Mouse (Mus musculus) frontal cortex, postnatal 36 days (tissue): Measurements from ENCODE around the gene Bpifb4.

Source experiments
- DNase-seq, 2 experiments: peaks; one replicate each; pipeline ENCODE4 v3.0.0; 2022; ENCODE audit warnings: low spot score in 2 of 2

Bpifb4 gene

DNA sequence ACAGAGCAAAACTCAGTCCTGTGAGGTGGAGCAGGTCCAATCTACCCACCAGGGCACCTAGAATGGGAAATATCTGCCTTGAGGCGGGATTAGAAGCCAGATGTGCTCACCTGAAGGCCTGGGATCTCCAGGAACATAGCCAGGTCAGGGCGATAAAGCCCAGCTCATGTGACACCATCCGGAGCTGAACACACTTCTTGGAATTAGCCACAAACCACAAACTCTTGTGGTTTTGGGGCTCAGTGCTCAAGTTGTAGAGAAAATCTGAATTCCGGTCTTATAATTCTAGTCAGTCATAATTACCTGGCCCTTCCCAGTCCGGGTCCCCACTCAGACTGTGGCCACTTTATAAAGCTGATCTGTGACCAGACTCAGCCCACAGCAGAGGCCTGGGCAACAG is at the start of gene Bpifb4:
Bpifb4 (plus strand) TSS at position 370 of the 400 bp plus-strand sequence.
- no peak for DNase-seq

GRCm38 (mm10) chr2:153899111-153899510 is 38.9 kb upstream of the Bpifb4 start:
- DNase-seq = no peak

DNA sequence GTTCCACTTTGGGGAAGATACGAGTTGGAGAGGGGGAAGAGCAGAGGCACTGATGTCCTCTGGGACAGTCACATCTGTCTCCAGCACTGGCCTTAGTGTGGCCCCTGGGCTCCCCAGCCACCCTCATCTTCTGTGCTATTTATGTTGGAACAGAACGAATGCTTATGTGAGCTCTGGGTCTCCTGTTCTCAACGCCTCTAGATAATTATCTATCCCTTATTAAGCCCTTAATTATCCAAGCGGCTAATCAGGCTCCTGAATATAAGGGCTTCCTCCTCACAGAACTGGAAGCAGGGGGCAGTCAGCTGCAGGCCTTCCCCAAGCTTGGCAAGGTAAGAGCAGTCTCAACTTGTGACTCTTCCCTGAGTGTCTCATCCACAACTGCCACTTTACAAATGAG is 37.9 kb upstream of the Bpifb4 start, which contains the start of gene Bpifb6:
Bpifb6 (plus strand) TSS at position 301 of the 400 bp plus-strand sequence.
- DNase-seq = no peak

- no peak for DNase-seq
These were observed 35.3 kb upstream of the Bpifb4 start for GRCm38 (mm10) chr2:153902726-153903125.

GRCm38 (mm10) chr2:153906626-153907025 is 31.4 kb upstream of the Bpifb4 start:
- no peak for DNase-seq

DNA sequence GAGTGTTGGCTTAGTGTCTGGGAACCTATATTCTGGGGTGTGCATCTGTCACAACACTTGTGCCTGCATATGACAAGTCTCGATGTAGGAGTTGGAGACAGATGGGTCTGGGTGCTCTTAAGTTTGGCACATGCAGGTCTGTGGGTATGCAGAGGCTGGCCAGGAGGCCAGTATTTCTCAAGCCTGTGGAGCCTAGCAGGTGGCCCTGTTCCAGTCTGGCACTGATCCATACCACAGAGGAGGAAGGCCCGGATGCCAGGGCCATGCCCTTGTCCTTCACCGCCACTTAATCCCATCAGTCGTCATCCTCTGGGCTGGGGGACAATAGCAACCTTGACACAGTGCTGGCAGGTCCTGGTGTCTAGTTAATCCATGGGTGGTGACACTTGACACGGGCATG is 23.9 kb upstream of the Bpifb4 start:
- DNase-seq = peak; percentile 7 to 39

DNA sequence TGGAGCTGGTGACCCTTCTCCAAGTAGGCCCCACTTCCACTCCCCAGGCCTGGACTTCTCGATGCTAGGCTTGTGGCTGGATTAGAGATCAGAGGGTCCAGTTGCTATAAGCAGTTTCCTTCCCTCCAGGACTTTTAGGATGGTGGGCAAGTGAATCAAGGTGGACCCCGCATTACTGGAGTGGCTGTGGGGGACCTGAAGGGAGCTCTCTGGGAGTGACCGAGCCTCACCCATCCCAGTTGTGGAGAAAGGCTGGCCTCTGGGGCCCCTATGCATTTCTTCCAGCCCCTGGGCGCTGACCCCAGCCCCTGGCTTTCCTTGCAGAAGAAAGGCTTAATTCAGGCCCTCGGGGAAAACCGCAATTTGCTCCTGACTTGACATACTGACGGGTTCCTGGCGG is 20.1 kb upstream of the Bpifb4 start, which contains the start of gene Bpifb3:
Bpifb3 (plus strand) TSS at position 301 of the 400 bp plus-strand sequence.
- DNase-seq = no peak

- peak; percentile 25 to 40 for DNase-seq
These were observed 16.8 kb upstream of the Bpifb4 start for GRCm38 (mm10) chr2:153921246-153921645.

DNA sequence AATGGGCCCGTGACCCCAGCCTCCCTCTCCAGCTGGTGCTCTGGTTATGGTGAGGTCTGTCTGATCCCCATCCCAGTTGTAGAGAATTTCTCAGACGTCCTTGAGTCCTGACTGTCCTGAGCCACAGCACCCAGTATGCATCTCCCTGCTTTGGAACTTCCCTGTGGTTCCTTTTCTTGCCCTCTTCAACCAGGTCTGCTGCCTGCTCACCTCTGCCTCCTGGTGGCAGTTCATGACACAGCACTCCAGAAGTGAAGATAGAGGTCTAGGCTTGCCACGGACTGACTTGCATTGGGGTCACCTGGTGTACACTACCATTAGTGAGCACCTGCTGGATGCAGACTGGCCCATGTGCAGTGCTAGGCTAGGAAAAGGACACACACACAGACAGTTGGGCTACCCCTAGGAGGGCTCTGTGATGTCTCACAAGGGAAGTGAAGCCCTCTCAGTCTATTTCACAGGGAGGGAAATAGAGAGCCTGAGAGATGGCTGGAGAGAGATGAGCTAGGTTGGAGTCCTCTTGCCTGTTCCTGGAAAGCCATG is 8.1 kb upstream of the Bpifb4 start:
- peak; percentile 29 to 40 for DNase-seq

- DNase-seq = no peak
These were observed 6.9 kb upstream of the Bpifb4 start for GRCm38 (mm10) chr2:153931125-153931524.

GRCm38 (mm10) chr2:153933311-153933710 is 4.7 kb upstream of the Bpifb4 start:
- DNase-seq = no peak

GRCm38 (mm10) chr2:153935348-153935747 is 2.7 kb upstream of the Bpifb4 start:
- no peak for DNase-seq

GRCm38 (mm10) chr2:153943537-153943936 is 5.5 kb downstream of the Bpifb4 start:
- DNase-seq = peak; percentile 61 to 65

DNA sequence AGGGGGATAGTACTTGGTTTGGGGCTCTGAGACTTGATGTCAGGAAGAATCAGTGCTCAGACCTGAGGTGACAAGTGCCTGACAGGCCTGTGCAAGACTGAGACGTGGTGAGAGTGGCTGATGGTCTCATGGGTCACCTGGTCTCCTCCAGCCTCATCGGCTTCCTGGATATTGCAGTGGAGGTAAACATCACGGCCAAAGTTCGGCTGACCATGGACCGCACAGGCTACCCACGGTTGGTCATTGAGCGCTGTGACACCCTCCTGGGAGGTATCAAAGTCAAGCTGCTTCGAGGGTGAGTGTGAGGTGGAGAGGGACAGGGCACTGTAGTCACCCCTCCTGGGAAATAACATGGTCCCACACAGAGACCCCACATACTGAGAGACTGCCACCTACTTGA is 6.6 kb downstream of the Bpifb4 start:
- DNase-seq = no peak

DNA sequence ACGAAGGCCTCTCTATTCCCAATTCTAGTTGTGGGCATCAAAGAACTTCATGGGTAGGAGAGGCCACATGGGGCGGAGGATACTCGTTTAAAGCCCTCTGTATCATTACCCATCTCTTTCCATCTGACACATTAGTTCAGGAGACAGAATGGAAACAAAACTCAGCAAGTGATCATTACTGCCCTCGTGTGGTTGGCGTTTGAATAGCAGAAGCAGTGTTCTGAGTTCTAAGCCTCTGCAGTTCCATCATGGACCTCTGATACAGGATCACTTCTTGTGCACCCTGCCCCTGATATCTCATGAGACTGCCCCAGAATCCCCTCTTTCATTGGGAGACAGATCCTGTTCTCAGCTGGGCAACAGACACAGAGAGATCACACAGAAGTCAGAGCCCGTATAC is 14.9 kb downstream of the Bpifb4 start:
- DNase-seq = peak; percentile 59 to 85

DNA sequence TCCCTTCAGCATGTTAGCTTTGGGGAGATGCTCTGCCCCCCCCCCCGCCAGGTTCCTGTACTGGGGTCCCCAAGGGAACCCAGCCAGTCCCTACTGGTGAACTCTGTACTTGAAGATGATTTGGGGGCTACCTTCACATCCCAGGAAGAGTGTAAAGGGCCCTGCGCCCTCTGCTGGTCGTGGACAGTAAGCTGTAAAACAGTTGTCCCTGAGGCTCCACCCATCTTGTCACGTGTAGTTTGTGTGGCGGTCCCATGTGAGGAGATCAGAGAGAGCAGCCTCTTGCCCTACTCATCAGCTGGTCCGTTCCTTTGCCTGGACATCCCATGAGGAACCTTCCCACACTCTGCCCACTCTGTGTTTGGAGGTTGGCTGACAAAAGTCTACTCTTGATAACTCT is 15.8 kb downstream of the Bpifb4 start:
- DNase-seq = no peak

GRCm38 (mm10) chr2:153962821-153963331 is 24.9 kb downstream of the Bpifb4 start:
- peak; percentile 42 to 54 for DNase-seq

- peak in 1 of 2 experiments; percentile 41 for DNase-seq
These were observed 25.3 kb downstream of the Bpifb4 start for GRCm38 (mm10) chr2:153963334-153963733.

DNA sequence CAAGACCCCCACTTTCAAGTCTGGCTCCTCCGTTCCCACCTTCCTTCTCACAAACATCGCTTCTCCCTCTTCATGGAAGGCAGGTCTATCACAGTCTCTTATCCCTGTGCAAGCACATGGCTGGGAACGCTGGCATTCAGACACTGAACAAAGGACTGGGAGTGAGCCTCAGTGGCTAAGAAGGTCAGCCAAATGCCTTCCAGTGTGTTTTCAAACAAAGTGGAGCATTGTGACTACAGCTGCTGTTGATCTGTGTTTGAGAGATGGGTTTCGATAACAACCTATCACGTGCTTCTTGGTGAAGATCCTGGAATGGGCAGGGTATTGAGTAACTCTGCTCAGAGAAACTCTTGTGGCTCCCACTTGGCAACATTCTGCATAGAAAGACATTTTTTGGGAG is 32.2 kb downstream of the Bpifb4 start:
- no peak for DNase-seq

- no peak for DNase-seq
These were observed 36.6 kb downstream of the Bpifb4 start, which contains the start of gene Bpifa6 for GRCm38 (mm10) chr2:153974582-153974981. Gene Bpifa6, plus strand, starts transcription at chr2:153974945.

DNA sequence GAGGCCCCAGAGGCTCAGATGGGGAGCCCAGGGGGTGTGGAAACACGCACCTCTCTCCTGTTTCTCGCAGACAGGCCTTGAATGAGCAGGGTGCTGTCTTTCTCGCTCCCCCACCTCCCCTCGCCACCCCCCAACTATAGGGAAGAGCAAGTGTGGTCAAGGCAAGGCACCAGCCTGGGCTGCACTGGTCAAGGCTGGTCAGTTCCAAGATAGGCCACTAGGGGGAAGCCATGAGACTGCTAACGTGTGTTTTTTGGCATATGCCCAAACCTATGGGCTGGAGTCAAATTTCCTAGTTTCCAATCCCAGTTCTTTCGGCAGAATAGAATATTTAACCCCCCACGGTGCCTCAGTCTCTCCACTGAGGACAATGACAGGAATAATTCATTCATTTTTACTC is 57.8 kb downstream of the Bpifb4 start:
- DNase-seq = peak; percentile 68 to 76

- DNase-seq = no peak
These were observed 62.5 kb downstream of the Bpifb4 start for GRCm38 (mm10) chr2:154000501-154000900.

DNA sequence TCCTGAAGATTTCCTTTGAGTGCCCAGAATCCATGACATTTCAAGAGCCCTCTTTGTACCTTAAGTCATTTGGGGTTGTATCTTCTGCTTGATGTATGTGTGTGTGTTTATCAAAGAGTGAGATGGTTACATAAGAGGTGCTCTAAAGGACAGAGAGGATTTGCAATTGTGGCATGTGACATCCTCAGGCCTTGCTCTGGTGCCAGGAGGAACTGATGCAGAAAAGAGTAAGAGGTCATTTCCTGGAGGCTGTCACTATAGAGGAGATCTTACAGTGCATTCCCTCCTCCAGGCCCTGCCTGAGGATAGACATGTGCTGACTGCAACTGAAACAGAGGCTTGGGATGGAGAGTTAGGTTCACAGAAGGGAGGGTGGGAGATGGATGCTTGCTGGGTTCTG is 63.0 kb downstream of the Bpifb4 start:
- DNase-seq = no peak

- DNase-seq = no peak
These were observed 66.4 kb downstream of the Bpifb4 start for GRCm38 (mm10) chr2:154004456-154004855.
